Mouse (Mus musculus) midbrain, postnatal 0 days (tissue): ENCODE data around the gene Efcab11. TPM values are rescaled to one million over a fixed set of nuclear protein-coding genes. Genes with fewer than 3 reads are reported as not detected.
"Not testable (repeated sequence)": the region's sequence is repeated elsewhere in the genome, so short reads cannot be mapped to it uniquely, and the experiment has no call there.

Experiments used
- ATAC-seq: fragments of 200-750 bp; cut with Nextera tagmentation; 2 replicates; pipeline ENCODE4 v1.8.0; 2017; ENCODE audit warnings: moderate number of reproducible peaks, mild to moderate bottlenecking, moderate TSS enrichment, moderate library complexity; ENCODE audit not compliant: low FRiP score
- DNase-seq: peaks from one replicate; pipeline ENCODE4 v3.0.0-alpha.2; 2015; ENCODE audit warnings: low spot score
- H3K27ac ChIP-seq: fragments of 300-500 bp; sonication (generic); 2 replicates; pipeline ENCODE4 v1.5.1; 2014; ENCODE audit warnings: low read depth, mild to moderate bottlenecking, low read length, mixed read lengths
- H3K27me3 ChIP-seq: fragments of 300-500 bp; sonication (generic); 2 replicates; pipeline ENCODE4 v1.6.1; 2014; ENCODE audit warnings: low read length, control low read depth, mixed read lengths; ENCODE audit not compliant: insufficient read depth
- H3K36me3 ChIP-seq: fragments of 300-500 bp; sonication (generic); 2 replicates; pipeline ENCODE4 v1.6.1; 2014; ENCODE audit warnings: low read length, control low read depth, mixed read lengths; ENCODE audit not compliant: insufficient read depth
- H3K4me1 ChIP-seq: fragments of 300-500 bp; sonication (generic); 2 replicates; pipeline ENCODE4 v1.6.1; 2014; ENCODE audit warnings: mild to moderate bottlenecking, control low read depth, antibody characterized with exemption, low read length, mixed read lengths; ENCODE audit not compliant: insufficient read depth
- H3K4me2 ChIP-seq: fragments of 300-500 bp; sonication (generic); 2 replicates; pipeline ENCODE4 v1.6.1; 2014; ENCODE audit warnings: low read depth, mild to moderate bottlenecking, low read length, mixed read lengths; ENCODE audit not compliant: poor library complexity, severe bottlenecking
- H3K4me3 ChIP-seq: fragments of 300-500 bp; sonication (generic); 2 replicates; pipeline ENCODE4 v1.5.1; 2014; ENCODE audit warnings: low read depth, mild to moderate bottlenecking, low read length, moderate library complexity
- H3K9ac ChIP-seq: fragments of 300-500 bp; sonication (generic); replicated peaks from 2 replicates; pipeline ENCODE4 v1.6.1; 2014; ENCODE audit warnings: mild to moderate bottlenecking, low read length, moderate library complexity, mixed read lengths; ENCODE audit not compliant: poor library complexity, severe bottlenecking
- H3K9me3 ChIP-seq: fragments of 300-500 bp; sonication (generic); 2 replicates; pipeline ENCODE4 v1.6.1; 2016; ENCODE audit warnings: low read length, control low read depth
- CTCF ChIP-seq: IDR thresholded peaks from 2 replicates; pipeline ENCODE4 v1.5.1; 2016; ENCODE audit warnings: antibody characterized with exemption, mild to moderate bottlenecking
- whole genome bisulfite sequencing: fragments of 180-500 bp; shearing (Covaris S2); extraction: QIAGEN DNeasy Blood & Tissue Kit; methylation state at CpG from one replicate; pipeline ENCODE4 v1.1.7; 2014; 5-methylcytosine and 5-hydroxymethylcytosine counted together
- polyA plus RNA-seq: library from polyadenylated mRNA; unstranded; fragments of >200 nt; fragmentation: Nextera tagmentation; extraction: Ambion mirVana; gene quantifications from 2 replicates; pipeline ENCODE4 v1.2.1, GENCODE M21; 2015
- total RNA-seq: library from RNA; depleted of rRNA; stranded (reverse); fragments of >200 nt; gene quantifications from 2 replicates; pipeline ENCODE4 v1.2.3, GENCODE M21; 2014

The Efcab11 gene
- total and polyA plus RNA-seq, 2 experiments from 2014 or later = 2.5 to 2.6 TPM

DNA sequence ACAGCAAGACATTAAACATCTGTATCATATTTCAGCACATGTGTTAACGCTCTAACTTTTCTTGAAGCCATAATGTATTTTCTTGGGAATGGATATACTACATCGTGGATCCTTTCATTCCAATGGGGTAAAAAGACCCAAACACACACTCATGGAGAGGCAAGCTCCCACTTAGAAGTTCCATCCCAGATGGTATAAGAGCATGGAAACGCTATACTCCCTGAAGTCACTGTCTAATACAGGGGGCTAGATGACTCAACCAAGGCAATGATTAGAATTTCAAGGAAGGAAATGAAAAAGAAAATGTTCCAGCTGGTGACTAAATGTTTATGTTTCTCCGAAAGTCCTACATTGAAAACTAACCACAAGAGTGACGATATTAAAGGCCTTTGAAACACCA is 76.3 kb downstream of the Efcab11 start:
- DNase-seq = no peak
- Histone ChIP-seq H3K4me1 (no peaks in the 10 kb centered on the region), H3K4me3 (no peak overlapping the region), H3K27ac (no peak overlapping the region), H3K4me2 (no peak overlapping the region), H3K9me3 (no peaks in the 10 kb centered on the region), H3K27me3 (no peaks in the 10 kb centered on the region), H3K9ac (no peak overlapping the region), H3K36me3 (no peaks in the 10 kb centered on the region)
- ATAC-seq = no peak
- WGBS = 93% methylated on average over 5 of the region's 5 CpGs
- no peak for TF ChIP-seq CTCF

GRCm38 (mm10) chr12:99806741-99807140 is 77.5 kb downstream of the Efcab11 start:
- not testable (repeated sequence) for H3K9ac ChIP-seq, DNase-seq, H3K4me2 ChIP-seq, H3K36me3 ChIP-seq, H3K9me3 ChIP-seq, ATAC-seq, H3K4me3 ChIP-seq, H3K4me1 ChIP-seq, H3K27ac ChIP-seq, H3K27me3 ChIP-seq
- WGBS = 93% methylated on average over 6 of the region's 7 CpGs

GRCm38 (mm10) chr12:99795921-99796320 is 88.3 kb downstream of the Efcab11 start:
- H3K36me3 ChIP-seq = no peaks in the 10 kb centered on the region
- no peak for TF ChIP-seq CTCF
- DNase-seq = no peak
- no peaks in the 10 kb centered on the region for H3K9me3 ChIP-seq
- no peak overlapping the region for H3K4me3 ChIP-seq
- no peak for ATAC-seq
- H3K27me3 ChIP-seq = no peaks in the 10 kb centered on the region
- H3K9ac ChIP-seq = no peak overlapping the region
- H3K27ac ChIP-seq = no peak overlapping the region
- 50% methylated on average over 2 of the region's 2 CpGs for WGBS
- H3K4me2 ChIP-seq = no peak overlapping the region
- H3K4me1 ChIP-seq = no peaks in the 10 kb centered on the region

DNA sequence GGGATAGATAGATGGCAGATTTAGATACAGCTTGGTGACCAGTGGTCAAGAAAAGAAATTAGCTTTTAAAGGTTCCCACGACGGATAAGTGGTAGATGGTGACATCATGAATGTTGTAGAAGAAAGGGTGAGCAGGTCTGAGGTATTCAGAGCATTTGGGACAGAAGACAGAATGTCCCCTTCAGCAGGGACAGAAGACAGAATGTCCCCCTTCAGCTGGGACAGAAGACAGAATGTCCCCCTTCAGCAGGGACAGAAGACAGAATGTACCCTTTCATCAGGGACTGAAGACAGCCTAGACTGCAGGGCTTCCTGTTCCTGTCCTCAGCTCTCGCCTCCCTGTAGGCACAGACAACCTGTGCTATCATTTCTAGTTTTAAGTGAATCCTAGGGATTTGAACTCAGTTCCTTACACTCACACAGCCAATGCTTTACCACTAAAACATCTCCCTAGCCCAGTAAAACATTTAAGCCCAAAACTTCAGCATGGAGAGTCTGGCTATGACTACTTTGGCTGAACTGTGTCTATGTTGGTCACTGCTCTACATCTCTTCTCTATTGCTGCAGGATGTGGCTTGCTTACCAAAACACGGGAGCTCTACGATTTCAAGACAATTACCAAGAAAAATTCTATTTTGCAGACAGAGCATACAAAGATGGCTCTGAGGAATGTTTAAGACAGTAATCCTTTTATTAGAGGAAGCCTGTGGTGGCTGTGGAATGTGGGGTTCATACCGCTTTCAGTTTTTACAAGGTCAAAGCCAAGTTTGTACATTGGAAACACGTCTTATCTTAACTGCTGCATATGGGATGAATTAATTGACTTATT is 89.2 kb downstream of the Efcab11 start:
- Histone ChIP-seq H3K9me3 (no peaks in the 10 kb centered on the region), H3K4me2 (no peak overlapping the region), H3K27me3 (no peaks in the 10 kb centered on the region), H3K36me3 (no peaks in the 10 kb centered on the region), H3K4me1 (no peaks in the 10 kb centered on the region), H3K9ac (no peak overlapping the region), H3K4me3 (no peak overlapping the region), H3K27ac (no peak overlapping the region)
- no peak for ATAC-seq
- DNase-seq = no peak
- WGBS = 72% methylated on average over 7 of the region's 7 CpGs
- no peak for TF ChIP-seq CTCF

DNA sequence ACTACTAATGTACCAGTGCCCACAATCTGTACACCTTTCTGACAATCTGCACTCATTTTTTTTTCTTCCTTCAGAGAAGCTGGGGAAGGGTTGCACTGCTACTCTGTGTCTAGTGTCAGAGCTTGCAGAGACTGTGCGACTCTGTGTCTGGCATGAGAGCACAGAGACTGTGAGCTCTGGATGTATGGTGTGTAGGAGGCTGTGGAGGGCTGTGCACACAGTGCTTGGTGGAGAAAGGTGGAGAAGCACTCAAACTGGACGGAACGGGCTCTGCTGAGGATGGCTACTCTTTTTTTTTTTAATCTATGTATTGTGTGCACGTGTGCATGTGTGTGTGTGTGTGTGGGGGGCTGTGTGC is 90.1 kb downstream of the Efcab11 start:
- no peak overlapping the region for H3K9ac ChIP-seq
- ATAC-seq = no peak
- H3K4me1 ChIP-seq = no peaks in the 10 kb centered on the region
- no peak overlapping the region for H3K4me3 ChIP-seq
- no peak overlapping the region for H3K4me2 ChIP-seq
- no peak for TF ChIP-seq CTCF
- H3K27me3 ChIP-seq = no peaks in the 10 kb centered on the region
- no peak overlapping the region for H3K27ac ChIP-seq
- no peaks in the 10 kb centered on the region for H3K9me3 ChIP-seq
- no peaks in the 10 kb centered on the region for H3K36me3 ChIP-seq
- 79% methylated on average over 4 of the region's 4 CpGs for whole genome bisulfite sequencing
- no peak for DNase-seq

DNA sequence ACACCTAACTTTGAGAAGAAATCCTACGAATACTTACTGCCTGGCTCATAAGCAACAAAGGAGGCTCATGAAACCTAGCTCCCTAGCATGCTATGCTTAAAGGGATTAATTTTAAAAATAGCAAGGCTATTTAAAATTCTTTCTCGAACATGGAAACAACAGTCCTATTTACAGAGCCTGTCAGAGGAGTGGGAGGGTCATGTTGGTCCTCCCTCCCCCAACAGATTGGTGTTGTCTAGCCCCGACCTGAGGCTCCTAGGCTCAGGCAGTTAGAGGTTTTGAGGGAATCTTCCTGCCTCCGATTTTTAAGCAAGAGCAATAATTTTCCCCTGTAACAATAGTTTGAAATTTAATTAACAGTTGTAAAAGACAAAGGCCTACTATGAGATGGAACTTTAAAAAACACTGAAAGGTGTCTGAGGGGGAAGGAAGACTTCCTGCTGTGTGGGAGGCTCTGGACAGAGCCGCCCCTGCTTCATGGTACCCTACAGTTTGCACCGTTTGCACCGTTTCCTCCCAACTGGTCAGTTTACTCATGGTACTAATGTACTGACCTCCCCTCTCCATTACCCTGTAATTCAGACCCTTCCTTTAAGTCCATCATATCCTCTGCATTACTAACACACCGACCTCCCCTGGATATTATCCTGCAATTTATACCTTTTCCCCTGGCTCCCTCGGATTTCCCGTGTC is 90.6 kb downstream of the Efcab11 start:
- no peaks in the 10 kb centered on the region for H3K9me3 ChIP-seq
- DNase-seq = no peak
- 45% methylated on average over 10 of the region's 10 CpGs for WGBS
- no peaks in the 10 kb centered on the region for H3K27me3 ChIP-seq
- H3K4me3 ChIP-seq = no peak overlapping the region
- H3K4me2 ChIP-seq = no peak overlapping the region
- no peak for ATAC-seq
- H3K9ac ChIP-seq = no peak overlapping the region
- no peak overlapping the region for H3K27ac ChIP-seq
- H3K36me3 ChIP-seq = no peaks in the 10 kb centered on the region
- no peaks in the 10 kb centered on the region for H3K4me1 ChIP-seq
- TF ChIP-seq CTCF = no peak
